Mouse (Mus musculus) brain, adult 2 months (tissue): ENCODE data around the gene Stard9.

Experiments
- DNase-seq: peaks from one replicate; pipeline ENCODE4 v3.0.0; 2011; ENCODE audit warnings: low read depth, low spot score

Gene Stard9

GRCm38 (mm10) chr2:120628886-120629735, at the start of gene Stard9:
Gene Stard9, plus strand, starts transcription at chr2:120629121.
- DNase-seq = peak; percentile 99

- DNase-seq = peak; percentile 91
Observed at GRCm38 (mm10) chr2:120589759-120590158, 39.2 kb upstream of the Stard9 start.

- DNase-seq = peak; percentile 46
Observed at GRCm38 (mm10) chr2:120592227-120592626, 36.7 kb upstream of the Stard9 start.

- peak; percentile 61 for DNase-seq
Observed at GRCm38 (mm10) chr2:120597734-120598133, 31.2 kb upstream of the Stard9 start.

GRCm38 (mm10) chr2:120599506-120599905, 29.4 kb upstream of the Stard9 start:
- no peak for DNase-seq

GRCm38 (mm10) chr2:120606021-120606690, 22.8 kb upstream of the Stard9 start:
- peak; percentile 74 for DNase-seq

GRCm38 (mm10) chr2:120608830-120609723, 19.8 kb upstream of the Stard9 start, which contains the start of the genes Haus2 and Lrrc57:
Gene Haus2, plus strand, starts transcription at chr2:120609383.
Gene Lrrc57, minus strand, starts transcription at chr2:120609520.
- DNase-seq = peak; percentile 95

- DNase-seq = no peak
Observed at GRCm38 (mm10) chr2:120616279-120617163, 12.4 kb upstream of the Stard9 start.

- no peak for DNase-seq
Observed at GRCm38 (mm10) chr2:120619538-120619937, 9.4 kb upstream of the Stard9 start.

- DNase-seq = no peak
Observed at GRCm38 (mm10) chr2:120622920-120623319, 6.0 kb upstream of the Stard9 start.

GRCm38 (mm10) chr2:120628076-120628865, 650 bp upstream of the Stard9 start:
- DNase-seq = no peak

- DNase-seq = no peak
Observed at GRCm38 (mm10) chr2:120630246-120630645, 1.3 kb downstream of the Stard9 start.

- DNase-seq = peak; percentile 51
Observed at GRCm38 (mm10) chr2:120630655-120631054, 1.7 kb downstream of the Stard9 start.

- no peak for DNase-seq
Observed at GRCm38 (mm10) chr2:120631521-120631920, 2.6 kb downstream of the Stard9 start.

- DNase-seq = peak; percentile 58
Observed at GRCm38 (mm10) chr2:120631957-120632356, 3.0 kb downstream of the Stard9 start.

- no peak for DNase-seq
Observed at GRCm38 (mm10) chr2:120640835-120641234, 11.9 kb downstream of the Stard9 start.

- peak; percentile 66 for DNase-seq
Observed at GRCm38 (mm10) chr2:120643836-120644235, 14.9 kb downstream of the Stard9 start.

- no peak for DNase-seq
Observed at GRCm38 (mm10) chr2:120646777-120647176, 17.9 kb downstream of the Stard9 start.

- peak; percentile 43 for DNase-seq
Observed at GRCm38 (mm10) chr2:120652256-120652924, 23.5 kb downstream of the Stard9 start.
